Mouse (Mus musculus) heart, adult 2 months (tissue): ENCODE measurements around the gene Bsnd. TPM values are rescaled to one million over a fixed set of nuclear protein-coding genes. Genes with fewer than 3 reads are reported as not detected.

Experiments
- DNase-seq, 2 experiments: peaks; one replicate each; pipeline ENCODE4 v3.0.0; 2021
- H3K27ac ChIP-seq: fragments of 200-600 bp; 2 replicates; pipeline ENCODE4 v1.8.1; 2022
- H3K27me3 ChIP-seq: fragments of 200-500 bp; 2 replicates; pipeline ENCODE4 v1.6.1; 2012; ENCODE audit warnings: mild to moderate bottlenecking, low read length, inconsistent platforms, mixed read lengths; ENCODE audit not compliant: control insufficient read depth, insufficient read depth
- H3K36me3 ChIP-seq: fragments of 200-500 bp; 2 replicates; pipeline ENCODE4 v1.6.1; 2012; ENCODE audit warnings: low read length, inconsistent platforms; ENCODE audit not compliant: control insufficient read depth, insufficient read depth
- H3K4me1 ChIP-seq: fragments of 200-500 bp; 2 replicates; pipeline ENCODE4 v1.6.1; 2011; ENCODE audit warnings: low read length; ENCODE audit not compliant: control insufficient read depth, insufficient read depth
- H3K4me3 ChIP-seq: fragments of 200-600 bp; 2 replicates; pipeline ENCODE4 v1.8.1; 2022
- H3K79me2 ChIP-seq: fragments of 200-500 bp; replicated peaks from 2 replicates; pipeline ENCODE4 v1.6.1; 2012; ENCODE audit warnings: mild to moderate bottlenecking, inconsistent platforms, low read length, moderate library complexity, mixed read lengths; ENCODE audit not compliant: control insufficient read depth, insufficient read depth
- H3K9ac ChIP-seq: fragments of 200-500 bp; 2 replicates; pipeline ENCODE4 v1.6.1; 2012; ENCODE audit warnings: low read depth, mild to moderate bottlenecking, control low read depth, inconsistent platforms, low read length, mixed read lengths
- CTCF ChIP-seq: fragments of 200-600 bp; IDR thresholded peaks from 2 replicates; pipeline ENCODE4 v1.8.1; 2022; ENCODE audit warnings: antibody characterized with exemption, mild to moderate bottlenecking, moderate library complexity
- EP300 ChIP-seq: fragments of 200-500 bp; IDR thresholded peaks from 2 replicates; pipeline ENCODE4 v1.6.1; 2011; ENCODE audit warnings: low read depth, low read length, control low read depth; ENCODE audit not compliant: insufficient read depth
- POLR2A ChIP-seq: fragments of 200-500 bp; IDR thresholded peaks from 2 replicates; pipeline ENCODE4 v1.6.1; 2011; ENCODE audit warnings: mild to moderate bottlenecking, low read depth, low read length, control low read depth; ENCODE audit not compliant: insufficient read depth
- WGBS: fragments of 180-500 bp; shearing (Covaris S2); methylation state at CpG from one replicate; pipeline ENCODE4 v1.1.7; 2018; 5-methylcytosine and 5-hydroxymethylcytosine counted together
- intact Hi-C: fragments of 180-260 bp; cut with DNase I; formaldehyde crosslinking; loops from one replicate; pipeline ENCODE4 v1.15.1; 2025
- polyA plus RNA-seq: library from polyadenylated mRNA; depleted of rRNA; stranded (reverse); fragments of >200 nt; gene quantifications from 2 replicates; pipeline ENCODE4 v1.2.3, GENCODE M21; 2012
- total RNA-seq, 2 experiments: library from RNA; stranded (reverse); gene quantifications; 2 replicates each; pipeline ENCODE4 v1.2.3; 2021

The Bsnd gene
- total and polyA plus RNA-seq, 3 experiments, result not detected

GRCm38 (mm10) chr4:106529375-106530112, 37.5 kb upstream of the Bsnd start:
- Histone ChIP-seq H3K27me3 (no peaks in the 10 kb centered on the region), H3K27ac (no peak overlapping the region), H3K4me1 (peaks cover 2% of the 10 kb centered on the region; the same call in 1 of the 2 replicates), H3K79me2 (no peaks in the 10 kb centered on the region), H3K4me3 (peak overlapping the region; percentile 29; the same call in 1 of the 2 replicates), H3K36me3 (no peaks in the 10 kb centered on the region), H3K9ac (peak overlapping the region; percentile 50)
- DNase-seq, result peak; percentile 88 to 90
- WGBS, result 13% methylated on average over 17 of the region's 17 CpGs
- intact Hi-C loops, result loop anchor here (1.0 kb wide), 1 partner anchor 55 kb away; no protein-coding TSS in a partner anchor
- TF ChIP-seq EP300 (peak; percentile 85), POLR2A (no peak)

- no peaks in the 10 kb centered on the region for H3K79me2 ChIP-seq
- intact Hi-C loops, result no loop called here
- H3K27ac ChIP-seq, result no peak overlapping the region
- H3K36me3 ChIP-seq, result no peaks in the 10 kb centered on the region
- H3K4me3 ChIP-seq, result no peak overlapping the region
- no peak for TF ChIP-seq POLR2A
- TF ChIP-seq CTCF, result peak; percentile 28
- TF ChIP-seq EP300, result no peak
- no peaks in the 10 kb centered on the region for H3K27me3 ChIP-seq
- no peak overlapping the region for H3K9ac ChIP-seq
- 74% methylated on average over 7 of the region's 7 CpGs for WGBS
- peaks cover 2% of the 10 kb centered on the region; the same call in 1 of the 2 replicates for H3K4me1 ChIP-seq
- no peak for DNase-seq
These were observed 35.9 kb upstream of the Bsnd start for GRCm38 (mm10) chr4:106527856-106528547.

- no peaks in the 10 kb centered on the region for H3K36me3 ChIP-seq
- no peak for TF ChIP-seq CTCF
- no peak for TF ChIP-seq POLR2A
- TF ChIP-seq EP300, result no peak
- no peak overlapping the region for H3K27ac ChIP-seq
- H3K4me3 ChIP-seq, result no peak overlapping the region
- WGBS, result 80% methylated on average over 2 of the region's 2 CpGs
- no peaks in the 10 kb centered on the region for H3K27me3 ChIP-seq
- no peaks in the 10 kb centered on the region for H3K79me2 ChIP-seq
- no peak for DNase-seq
- H3K4me1 ChIP-seq, result peaks cover 2% of the 10 kb centered on the region; the same call in 1 of the 2 replicates
- no peak overlapping the region for H3K9ac ChIP-seq
- intact Hi-C loops, result no loop called here
These were observed 32.9 kb upstream of the Bsnd start for GRCm38 (mm10) chr4:106525001-106525400.

- no peak overlapping the region for H3K4me3 ChIP-seq
- intact Hi-C loops, result no loop called here
- H3K9ac ChIP-seq, result no peak overlapping the region
- 51% methylated on average over 2 of the region's 2 CpGs for WGBS
- H3K79me2 ChIP-seq, result no peaks in the 10 kb centered on the region
- no peaks in the 10 kb centered on the region for H3K4me1 ChIP-seq
- no peaks in the 10 kb centered on the region for H3K27me3 ChIP-seq
- no peak for TF ChIP-seq CTCF
- no peaks in the 10 kb centered on the region for H3K36me3 ChIP-seq
- H3K27ac ChIP-seq, result no peak overlapping the region
- DNase-seq, result no peak
These were observed 32.0 kb upstream of the Bsnd start for GRCm38 (mm10) chr4:106524131-106524530.

GRCm38 (mm10) chr4:106522547-106522946, 30.5 kb upstream of the Bsnd start:
- Histone ChIP-seq H3K79me2 (no peaks in the 10 kb centered on the region), H3K36me3 (no peaks in the 10 kb centered on the region), H3K4me3 (no peak overlapping the region), H3K27ac (no peak overlapping the region), H3K9ac (no peak overlapping the region), H3K4me1 (no peaks in the 10 kb centered on the region), H3K27me3 (no peaks in the 10 kb centered on the region)
- TF ChIP-seq POLR2A (no peak), EP300 (no peak), CTCF (no peak)
- 71% methylated on average over 3 of the region's 3 CpGs for WGBS
- DNase-seq, result no peak
- intact Hi-C loops, result no loop called here

GRCm38 (mm10) chr4:106514606-106515005, 22.5 kb upstream of the Bsnd start:
- 70% methylated on average over 6 of the region's 6 CpGs for WGBS
- no peak overlapping the region for H3K4me3 ChIP-seq
- H3K27ac ChIP-seq, result no peak overlapping the region
- H3K27me3 ChIP-seq, result no peaks in the 10 kb centered on the region
- H3K79me2 ChIP-seq, result no peaks in the 10 kb centered on the region
- no peak for DNase-seq
- no peaks in the 10 kb centered on the region for H3K4me1 ChIP-seq
- TF ChIP-seq POLR2A, result no peak
- TF ChIP-seq EP300, result no peak
- no peak for TF ChIP-seq CTCF
- no peaks in the 10 kb centered on the region for H3K36me3 ChIP-seq
- no peak overlapping the region for H3K9ac ChIP-seq
- intact Hi-C loops, result no loop called here
